Mouse (Mus musculus): ENCODE measurements around the gene Elovl4. TPM values are rescaled to one million over a fixed set of nuclear protein-coding genes. Genes with fewer than 3 reads are reported as not detected.

The Elovl4 gene
- polyA plus RNA-seq, 1 experiment, result 48.7 TPM

DNA sequence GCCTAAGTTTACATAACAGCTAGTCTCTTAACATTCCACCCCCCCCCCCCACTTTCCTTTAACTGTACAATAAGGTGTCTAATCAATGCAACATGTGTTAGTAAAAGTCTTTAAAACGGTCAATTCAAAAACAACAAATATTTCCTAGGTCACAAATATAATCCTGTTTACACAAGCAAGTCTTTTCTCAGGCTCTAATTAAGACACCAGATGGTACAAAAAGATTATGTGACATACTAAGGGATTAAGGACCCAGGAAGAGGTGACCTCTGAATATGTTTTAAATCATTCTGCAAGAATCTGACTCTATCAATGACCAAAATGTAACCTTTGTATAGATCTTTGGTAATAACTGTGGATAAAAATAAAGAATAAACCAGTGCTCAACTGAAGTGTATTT is 20.6 kb downstream of the Elovl4 start:
- no peak for TF ChIP-seq CTCF (IDR thresholded peaks at IDR 0.05; ENCODE audit: borderline replicate concordance, insufficient read depth, low read depth, low read length)
- TF ChIP-seq POLR2A (IDR thresholded peaks at IDR 0.05; ENCODE audit: borderline replicate concordance, insufficient read depth, low read length), result no peak
- H3K4me1 ChIP-seq (ENCODE audit: control insufficient read depth, insufficient read depth, low read length), result no peaks in the 10 kb centered on the region
- 76% methylated on average over 1 of the region's 1 CpGs for WGBS
- no peak overlapping the region for H3K27ac ChIP-seq (ENCODE audit: insufficient read depth, low read length)
- no peak for DNase-seq
- no peaks in the 10 kb centered on the region for H3K27me3 ChIP-seq (ENCODE audit: control insufficient read depth, insufficient read depth, low read length)
- H3K4me3 ChIP-seq (replicated peaks; ENCODE audit: insufficient read depth, low read depth, low read length), result no peak overlapping the region

- 92% methylated on average over 9 of the region's 9 CpGs for WGBS
- Histone ChIP-seq H3K4me3 (replicated peaks; ENCODE audit: insufficient read depth, low read depth, low read length) (no peak overlapping the region), H3K27ac (ENCODE audit: insufficient read depth, low read length) (no peak overlapping the region), H3K27me3 (ENCODE audit: control insufficient read depth, insufficient read depth, low read length) (no peaks in the 10 kb centered on the region), H3K4me1 (ENCODE audit: control insufficient read depth, insufficient read depth, low read length) (no peaks in the 10 kb centered on the region)
- TF ChIP-seq POLR2A (IDR thresholded peaks at IDR 0.05; ENCODE audit: borderline replicate concordance, insufficient read depth, low read length), result no peak
- no peak for TF ChIP-seq CTCF (IDR thresholded peaks at IDR 0.05; ENCODE audit: borderline replicate concordance, insufficient read depth, low read depth, low read length)
- no peak for DNase-seq
These were observed 27.6 kb downstream of the Elovl4 start for GRCm38 (mm10) chr9:83778317-83778960.

DNA sequence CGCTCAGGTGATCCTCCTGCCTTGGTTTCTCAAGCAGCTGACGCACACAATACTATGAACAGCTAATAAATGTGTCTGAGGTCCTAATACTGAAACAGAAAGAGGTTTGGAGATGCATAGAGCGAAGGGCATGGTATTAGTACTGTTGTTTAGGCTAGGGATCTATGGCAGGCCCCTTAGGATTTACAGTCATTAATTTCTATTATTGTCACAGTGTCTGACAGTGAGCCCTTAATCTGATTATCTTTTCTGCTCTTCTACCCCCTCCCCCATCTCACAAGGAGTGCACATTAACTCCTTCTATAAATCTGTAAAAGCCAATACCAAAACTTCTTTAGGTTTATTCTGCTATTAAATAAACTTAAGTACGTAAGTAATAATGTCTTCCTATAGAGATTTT is 44.8 kb downstream of the Elovl4 start:
- DNase-seq, result no peak
- Histone ChIP-seq H3K27ac (ENCODE audit: insufficient read depth, low read length) (no peak overlapping the region), H3K4me3 (replicated peaks; ENCODE audit: insufficient read depth, low read depth, low read length) (no peak overlapping the region), H3K4me1 (ENCODE audit: control insufficient read depth, insufficient read depth, low read length) (no peaks in the 10 kb centered on the region), H3K27me3 (ENCODE audit: control insufficient read depth, insufficient read depth, low read length) (no peaks in the 10 kb centered on the region)
- TF ChIP-seq POLR2A (IDR thresholded peaks at IDR 0.05; ENCODE audit: borderline replicate concordance, insufficient read depth, low read length) (no peak), CTCF (IDR thresholded peaks at IDR 0.05; ENCODE audit: borderline replicate concordance, insufficient read depth, low read depth, low read length) (no peak)
- WGBS, result 90% methylated on average over 4 of the region's 4 CpGs

DNA sequence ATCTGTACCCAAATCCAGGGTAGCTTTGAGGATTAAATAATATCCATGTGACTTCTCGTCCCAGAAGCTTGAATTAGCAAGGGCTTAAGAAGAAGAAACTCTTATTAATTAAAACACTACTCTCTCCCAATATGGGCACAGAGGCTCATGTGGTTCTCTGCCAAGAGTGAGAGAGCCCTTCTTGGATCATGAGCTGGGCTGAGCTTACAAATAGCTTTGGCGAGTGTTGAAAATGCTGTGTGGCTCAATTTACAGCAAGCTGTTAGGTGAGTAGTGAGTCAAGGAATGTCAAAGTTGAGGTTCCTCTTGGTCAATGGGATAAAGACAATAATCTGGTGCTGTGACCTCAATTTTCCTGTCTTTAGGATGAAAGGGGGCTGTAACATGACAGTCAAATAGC is 74.2 kb downstream of the Elovl4 start:
- Histone ChIP-seq H3K27ac (ENCODE audit: insufficient read depth, low read length) (no peak overlapping the region), H3K4me3 (replicated peaks; ENCODE audit: insufficient read depth, low read depth, low read length) (no peak overlapping the region), H3K4me1 (ENCODE audit: control insufficient read depth, insufficient read depth, low read length) (no peaks in the 10 kb centered on the region), H3K27me3 (ENCODE audit: control insufficient read depth, insufficient read depth, low read length) (no peaks in the 10 kb centered on the region)
- DNase-seq, result no peak
- WGBS, result 44% methylated on average over 2 of the region's 2 CpGs
- TF ChIP-seq POLR2A (IDR thresholded peaks at IDR 0.05; ENCODE audit: borderline replicate concordance, insufficient read depth, low read length), result no peak
- no peak for TF ChIP-seq CTCF (IDR thresholded peaks at IDR 0.05; ENCODE audit: borderline replicate concordance, insufficient read depth, low read depth, low read length)

GRCm38 (mm10) chr9:83730836-83731235 is 75.2 kb downstream of the Elovl4 start:
- Histone ChIP-seq H3K27me3 (ENCODE audit: control insufficient read depth, insufficient read depth, low read length) (no peaks in the 10 kb centered on the region), H3K4me1 (ENCODE audit: control insufficient read depth, insufficient read depth, low read length) (no peaks in the 10 kb centered on the region), H3K4me3 (replicated peaks; ENCODE audit: insufficient read depth, low read depth, low read length) (no peak overlapping the region), H3K27ac (ENCODE audit: insufficient read depth, low read length) (no peak overlapping the region)
- 42% methylated on average over 7 of the region's 7 CpGs for WGBS
- no peak for DNase-seq
- TF ChIP-seq CTCF (IDR thresholded peaks at IDR 0.05; ENCODE audit: borderline replicate concordance, insufficient read depth, low read depth, low read length) (no peak), POLR2A (IDR thresholded peaks at IDR 0.05; ENCODE audit: borderline replicate concordance, insufficient read depth, low read length) (no peak)

Other genes starting within 250 kb of the Elovl4 start
- 0.22 and 0.23 TPM in 2 replicates for gene Ttk, start 28.4 kb upstream of the Elovl4 start, polyA plus RNA-seq (2012; rRNA removed)
- gene Bckdhb, start 118.9 kb upstream of the Elovl4 start, polyA plus RNA-seq (2012; rRNA removed), result 59.0 and 60.3 TPM in 2 replicates